Mouse (Mus musculus) stomach, embryonic 16.5 days (tissue): ENCODE measurements around the gene Sall1. TPM values are rescaled to one million over a fixed set of nuclear protein-coding genes. Genes with fewer than 3 reads are reported as not detected.

Source experiments
- ATAC-seq: fragments of 200-750 bp; cut with Nextera tagmentation; 2 replicates; pipeline ENCODE4 v1.8.0; 2017; ENCODE audit warnings: moderate number of reproducible peaks, moderate TSS enrichment; ENCODE audit not compliant: insufficient read depth, low FRiP score
- H3K27ac ChIP-seq: fragments of 300-500 bp; sonication (generic); 2 replicates; pipeline ENCODE4 v1.5.1; 2014; ENCODE audit warnings: low read length
- H3K27me3 ChIP-seq: fragments of 300-500 bp; sonication (generic); 2 replicates; pipeline ENCODE4 v1.6.1; 2014; ENCODE audit warnings: low read length, control low read depth, mixed read lengths; ENCODE audit not compliant: control insufficient read depth, insufficient read depth
- H3K36me3 ChIP-seq: fragments of 300-500 bp; sonication (generic); 2 replicates; pipeline ENCODE4 v1.6.1; 2014; ENCODE audit warnings: low read length; ENCODE audit not compliant: control insufficient read depth, insufficient read depth
- H3K4me1 ChIP-seq: fragments of 300-500 bp; sonication (generic); 2 replicates; pipeline ENCODE4 v1.6.1; 2014; ENCODE audit warnings: low read length, control low read depth, mixed read lengths; ENCODE audit not compliant: control insufficient read depth, insufficient read depth
- H3K4me2 ChIP-seq: fragments of 300-500 bp; sonication (generic); 2 replicates; pipeline ENCODE4 v1.6.1; 2014; ENCODE audit warnings: low read depth, low read length, mixed read lengths
- H3K4me3 ChIP-seq: fragments of 300-500 bp; sonication (generic); replicated peaks from 2 replicates; pipeline ENCODE4 v1.5.1; 2014; ENCODE audit warnings: mild to moderate bottlenecking, low read length
- H3K9ac ChIP-seq: fragments of 300-500 bp; sonication (generic); 2 replicates; pipeline ENCODE4 v1.6.1; 2014; ENCODE audit warnings: low read length
- H3K9me3 ChIP-seq: fragments of 300-500 bp; sonication (generic); replicated peaks from 2 replicates; pipeline ENCODE4 v1.6.1; 2016; ENCODE audit warnings: low read length, control low read depth; ENCODE audit not compliant: control insufficient read depth
- WGBS: fragments of 180-500 bp; shearing (Covaris S2); extraction: QIAGEN DNeasy Blood & Tissue Kit; methylation state at CpG from one replicate; pipeline ENCODE4 v1.1.7; 2014; 5-methylcytosine and 5-hydroxymethylcytosine counted together
- polyA plus RNA-seq: library from polyadenylated mRNA; unstranded; fragments of >200 nt; fragmentation: Nextera tagmentation; extraction: Ambion mirVana; gene quantifications from 2 replicates; pipeline ENCODE4 v1.2.1, GENCODE M21; 2015

Sall1 gene
- 1.1 and 1.5 TPM in 2 replicates for polyA plus RNA-seq

DNA sequence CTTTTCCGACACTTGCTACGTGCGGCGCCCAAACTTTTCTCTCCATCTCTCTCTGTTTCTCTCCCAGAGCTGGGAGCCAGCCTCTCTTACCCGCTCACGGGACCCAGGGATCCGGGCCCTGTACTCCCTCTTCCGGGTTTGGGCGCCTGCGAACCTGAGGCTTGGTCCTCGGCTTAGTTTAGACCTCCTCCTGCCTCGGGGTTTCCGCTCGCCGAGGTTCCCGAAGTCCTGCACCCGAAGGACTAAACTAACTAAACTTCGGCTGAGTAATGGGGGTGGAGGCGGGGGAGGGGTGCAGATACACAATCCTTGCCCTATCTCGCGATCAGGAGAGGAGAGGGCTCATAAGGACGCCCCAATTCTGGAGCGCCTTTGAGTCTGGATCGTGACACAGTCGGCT, at the start of gene Sall1:
Gene Sall1 (minus strand): TSS at position 223 of the 400 bp plus-strand sequence.
- no peaks in the 10 kb centered on the region for H3K36me3 ChIP-seq
- H3K27me3 ChIP-seq: peaks cover 76% of the 10 kb centered on the region
- H3K4me3 ChIP-seq: peak within 1 kb of the TSS; percentile 55
- H3K4me1 ChIP-seq: peaks cover 31% of the 10 kb centered on the region
- peak within 1 kb of the TSS; percentile 92 for H3K4me2 ChIP-seq
- H3K27ac ChIP-seq: no peak within 1 kb of the TSS
- H3K9me3 ChIP-seq: no peaks in the 10 kb centered on the region
- peak within 1 kb of the TSS; percentile 73 for H3K9ac ChIP-seq
- WGBS: under 1% methylated on average over 25 of the region's 25 CpGs
- no peak for ATAC-seq

DNA sequence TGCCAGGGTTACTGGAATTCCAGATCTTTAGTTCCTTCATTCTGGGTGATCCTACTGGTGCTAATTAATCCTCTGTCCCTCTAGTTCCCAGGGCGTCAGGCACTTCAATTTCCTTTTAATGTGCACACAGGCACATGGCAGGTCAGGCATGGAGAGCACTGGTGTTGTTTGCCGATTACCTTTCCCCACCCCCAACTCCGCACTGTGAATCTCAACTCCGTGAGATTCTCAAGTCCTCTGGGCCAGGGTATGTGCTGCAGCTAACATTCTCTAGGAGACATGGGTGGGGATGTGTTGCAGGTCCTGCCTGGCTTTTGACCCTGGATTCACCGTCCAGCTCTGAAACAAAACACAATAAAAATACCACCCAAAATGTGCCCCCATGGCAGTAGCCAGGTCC, 46.0 kb upstream of the Sall1 start:
- Histone ChIP-seq H3K4me3 (no peak overlapping the region), H3K36me3 (no peaks in the 10 kb centered on the region), H3K4me2 (no peak overlapping the region), H3K27ac (no peak overlapping the region), H3K9me3 (no peaks in the 10 kb centered on the region), H3K4me1 (no peaks in the 10 kb centered on the region), H3K9ac (no peak overlapping the region), H3K27me3 (no peaks in the 10 kb centered on the region)
- no peak for ATAC-seq
- WGBS: 46% methylated on average over 5 of the region's 5 CpGs

DNA sequence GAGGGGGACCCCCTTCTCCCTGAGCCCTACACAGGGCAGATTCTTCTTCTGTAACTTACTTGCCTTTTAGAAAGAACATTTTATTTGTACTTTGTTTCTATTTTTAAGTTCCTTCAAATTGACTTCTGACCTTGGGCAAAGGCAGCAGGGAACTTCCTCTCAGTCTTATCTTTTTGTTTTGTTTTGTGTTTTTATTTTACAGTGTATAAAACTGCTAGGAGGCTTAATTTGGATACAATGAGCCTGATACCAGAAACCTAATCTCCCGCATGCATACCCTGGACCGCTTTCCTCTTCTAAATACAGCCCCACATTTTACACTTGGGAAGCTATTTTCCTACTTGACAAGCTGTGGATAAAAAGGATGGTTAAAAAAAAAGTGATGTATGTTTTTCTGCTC, 35.2 kb upstream of the Sall1 start:
- Histone ChIP-seq H3K9me3 (no peaks in the 10 kb centered on the region), H3K4me2 (no peak overlapping the region), H3K9ac (no peak overlapping the region), H3K4me1 (no peaks in the 10 kb centered on the region), H3K27ac (no peak overlapping the region), H3K36me3 (no peaks in the 10 kb centered on the region), H3K27me3 (no peaks in the 10 kb centered on the region), H3K4me3 (no peak overlapping the region)
- no peak for ATAC-seq
- WGBS: 79% methylated on average over 2 of the region's 2 CpGs

- WGBS: 18% methylated on average over 3 of the region's 3 CpGs
- no peak for ATAC-seq
- Histone ChIP-seq H3K27me3 (no peaks in the 10 kb centered on the region), H3K9ac (no peak overlapping the region), H3K4me1 (no peaks in the 10 kb centered on the region), H3K36me3 (no peaks in the 10 kb centered on the region), H3K4me3 (no peak overlapping the region), H3K4me2 (no peak overlapping the region), H3K27ac (no peak overlapping the region), H3K9me3 (no peaks in the 10 kb centered on the region)
These were observed 29.0 kb upstream of the Sall1 start for GRCm38 (mm10) chr8:89072968-89073382.

GRCm38 (mm10) chr8:89067499-89067898, 23.5 kb upstream of the Sall1 start:
- 75% methylated on average over 3 of the region's 3 CpGs for WGBS
- H3K9me3 ChIP-seq: no peaks in the 10 kb centered on the region

DNA sequence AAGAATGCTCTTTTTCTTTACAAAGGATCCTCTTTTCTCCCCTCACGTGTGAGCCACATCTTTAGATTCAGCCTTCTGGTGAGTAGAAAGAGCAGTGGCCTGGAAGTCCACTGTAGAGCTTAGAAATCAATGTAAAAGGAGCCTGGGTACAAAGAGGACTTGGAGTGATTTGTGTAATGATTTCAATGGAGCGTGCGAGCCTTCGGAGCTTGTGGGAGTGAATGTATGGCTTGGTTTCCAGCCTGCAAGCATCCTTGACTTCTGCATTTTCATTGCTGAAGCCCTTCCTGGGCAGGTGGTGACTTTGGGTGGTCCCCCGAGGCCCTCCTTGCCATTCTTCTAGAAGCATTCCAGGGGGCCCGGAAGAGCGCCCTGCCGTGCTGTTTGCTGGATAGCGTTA, 20.1 kb upstream of the Sall1 start:
- H3K27ac ChIP-seq: no peak overlapping the region

More at GRCm38 (mm10) chr8:89067499-89067898, 23.5 kb upstream of the Sall1 start:
- H3K4me3 ChIP-seq: no peak overlapping the region
- ATAC-seq: no peak
- no peaks in the 10 kb centered on the region for H3K36me3 ChIP-seq
- no peaks in the 10 kb centered on the region for H3K4me1 ChIP-seq
- no peak overlapping the region for H3K4me2 ChIP-seq
- no peaks in the 10 kb centered on the region for H3K27me3 ChIP-seq
- H3K27ac ChIP-seq: no peak overlapping the region
- H3K9ac ChIP-seq: no peak overlapping the region

DNA sequence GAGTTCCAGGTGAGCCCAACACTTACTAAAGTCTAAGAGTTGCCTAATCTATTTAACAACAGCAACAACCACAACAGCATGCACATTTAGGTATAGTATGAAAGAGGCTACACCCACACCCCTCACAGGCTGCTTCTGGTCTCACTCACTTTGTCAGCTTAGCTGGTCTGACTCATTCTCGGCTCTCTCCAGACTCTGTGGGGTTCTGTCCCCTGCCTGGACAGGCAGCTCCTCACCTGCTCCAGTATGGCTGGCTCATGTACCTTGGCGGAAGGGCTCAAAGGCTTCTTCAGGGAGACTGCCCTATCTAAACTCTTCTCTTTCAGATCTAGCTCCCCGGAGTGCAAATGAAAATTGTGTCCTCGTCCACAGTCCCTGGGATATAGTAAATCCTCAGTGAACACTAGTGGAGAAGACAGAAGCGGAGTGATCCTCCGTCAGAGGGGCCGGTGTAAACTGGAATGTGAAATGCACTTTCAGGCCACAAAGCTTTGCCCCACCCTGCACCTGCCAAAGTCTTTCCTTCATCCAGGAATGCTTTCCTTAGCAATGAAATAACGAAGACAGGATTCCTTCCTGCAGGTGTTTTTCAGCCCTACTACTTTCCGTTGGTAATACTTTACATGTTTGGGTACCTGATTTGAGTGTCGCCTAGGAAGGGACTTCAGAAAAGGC, 19.5 kb upstream of the Sall1 start:
- no peaks in the 10 kb centered on the region for H3K27me3 ChIP-seq
- no peak overlapping the region for H3K9ac ChIP-seq
- ATAC-seq: no peak
- H3K4me1 ChIP-seq: no peaks in the 10 kb centered on the region
- 76% methylated on average over 10 of the region's 10 CpGs for WGBS
- no peaks in the 10 kb centered on the region for H3K9me3 ChIP-seq
- no peak overlapping the region for H3K4me2 ChIP-seq
- H3K36me3 ChIP-seq: no peaks in the 10 kb centered on the region
- no peak overlapping the region for H3K4me3 ChIP-seq
- H3K27ac ChIP-seq: no peak overlapping the region

More for the DNA sequence above, 20.1 kb upstream of the Sall1 start:
- H3K9me3 ChIP-seq: no peaks in the 10 kb centered on the region
- H3K4me1 ChIP-seq: no peaks in the 10 kb centered on the region
- 66% methylated on average over 9 of the region's 9 CpGs for WGBS
- H3K4me3 ChIP-seq: no peak overlapping the region
- no peak overlapping the region for H3K9ac ChIP-seq
- H3K27me3 ChIP-seq: no peaks in the 10 kb centered on the region
- no peak overlapping the region for H3K4me2 ChIP-seq
- no peaks in the 10 kb centered on the region for H3K36me3 ChIP-seq
- ATAC-seq: no peak

DNA sequence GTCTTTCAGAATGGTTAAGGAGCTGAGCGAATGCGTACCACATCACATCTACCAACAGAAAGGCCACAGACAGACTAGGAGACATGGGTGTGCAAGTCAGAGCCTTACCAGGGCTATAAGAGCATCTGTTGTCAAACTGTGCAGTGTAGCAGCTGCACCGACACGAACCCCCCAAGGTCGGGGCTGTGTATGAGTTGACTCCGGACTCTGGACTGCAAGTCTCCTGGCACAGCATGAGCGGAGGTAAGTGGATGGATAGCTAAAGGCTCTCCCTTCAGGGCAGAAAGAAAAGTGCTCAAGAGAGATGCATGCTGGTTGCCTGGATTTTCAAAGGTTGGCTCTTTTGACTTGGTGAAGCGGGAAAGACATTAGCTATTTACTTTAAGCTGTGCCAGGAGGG, 16.8 kb upstream of the Sall1 start:
- Histone ChIP-seq H3K9me3 (no peaks in the 10 kb centered on the region), H3K4me3 (no peak overlapping the region), H3K4me1 (no peaks in the 10 kb centered on the region), H3K27ac (no peak overlapping the region), H3K27me3 (no peaks in the 10 kb centered on the region), H3K4me2 (no peak overlapping the region), H3K9ac (no peak overlapping the region), H3K36me3 (no peaks in the 10 kb centered on the region)
- no peak for ATAC-seq
- WGBS: 87% methylated on average over 8 of the region's 8 CpGs

DNA sequence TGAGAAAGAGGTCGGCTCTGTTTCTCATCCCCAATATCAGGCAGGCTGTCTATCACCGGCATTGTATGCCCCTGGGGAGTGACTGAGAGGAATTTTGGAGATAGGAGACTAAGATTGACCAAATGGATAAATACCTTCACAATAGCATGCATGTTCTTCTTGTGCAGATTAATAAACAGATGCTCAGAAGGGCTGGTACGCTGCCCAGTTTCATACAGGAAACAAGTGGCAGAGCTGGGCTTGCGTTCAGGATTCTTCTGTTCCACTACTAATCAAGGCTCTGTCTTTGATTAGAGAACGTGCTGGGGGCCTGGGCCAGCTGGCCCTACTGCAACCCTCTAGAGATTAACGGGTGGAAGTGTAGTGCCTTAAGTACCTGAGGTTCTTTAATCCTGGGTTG, 15.5 kb upstream of the Sall1 start:
- no peaks in the 10 kb centered on the region for H3K36me3 ChIP-seq
- no peaks in the 10 kb centered on the region for H3K27me3 ChIP-seq
- no peak for ATAC-seq
- no peaks in the 10 kb centered on the region for H3K9me3 ChIP-seq
- H3K27ac ChIP-seq: no peak overlapping the region
- no peak overlapping the region for H3K4me2 ChIP-seq
- H3K9ac ChIP-seq: no peak overlapping the region
- no peaks in the 10 kb centered on the region for H3K4me1 ChIP-seq
- 51% methylated on average over 6 of the region's 6 CpGs for WGBS
- H3K4me3 ChIP-seq: no peak overlapping the region
